Mouse (Mus musculus) embryo, embryonic 11.5 days (tissue): ENCODE data around the gene Olfr980.
"Not testable (repeated sequence)": the region's sequence is repeated elsewhere in the genome, so short reads cannot be mapped to it uniquely, and the experiment has no call there.

ENCODE experiments used
- DNase-seq: peaks from one replicate; pipeline ENCODE4 v3.0.0-alpha.2; 2012; ENCODE audit warnings: low read depth, low spot score

The Olfr980 gene

DNA sequence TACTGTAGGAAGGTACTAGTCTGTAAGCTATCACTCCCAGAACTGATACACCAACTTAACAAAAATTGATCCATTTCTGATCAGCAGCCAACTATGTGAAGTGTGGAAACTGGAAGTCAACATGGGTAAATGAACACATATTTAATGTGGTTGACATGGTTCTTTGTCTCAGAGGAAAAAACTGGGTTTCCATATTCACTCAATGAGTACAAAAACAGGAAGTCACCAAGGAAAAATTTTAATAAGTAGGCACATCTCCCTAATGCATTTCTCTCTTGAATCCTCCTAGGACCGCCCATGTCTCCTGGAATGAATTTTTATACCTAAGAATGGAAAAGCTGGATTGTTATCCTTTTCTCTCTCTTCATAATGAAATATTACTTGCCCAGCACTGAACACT lies at the start of gene Olfr980:
TSS of gene Olfr980 (minus strand) at position 101 of the 400 bp plus-strand sequence.
- no peak for DNase-seq

- no peak for DNase-seq
These were observed 40.8 kb upstream of the Olfr980 start for GRCm38 (mm10) chr9:40050138-40050537.

DNA sequence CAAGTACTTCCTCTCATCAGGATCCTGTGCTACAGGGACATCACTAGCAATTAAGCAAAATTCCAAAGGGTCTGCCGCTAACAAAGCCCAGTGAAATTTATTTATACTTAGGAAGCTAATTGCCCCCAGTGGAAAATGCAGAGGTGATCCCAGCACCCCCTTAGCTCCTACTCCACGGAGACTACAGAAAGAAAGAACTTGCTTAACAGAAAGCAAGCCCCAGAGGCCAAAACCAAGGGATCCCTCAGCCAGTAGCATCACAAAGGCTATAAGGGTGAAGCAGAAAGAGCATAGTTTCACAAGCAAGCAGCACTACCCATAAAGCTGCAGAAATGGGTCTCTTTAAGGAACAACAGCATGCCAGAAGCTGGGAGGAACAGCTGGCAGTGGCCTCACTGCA lies 11.8 kb upstream of the Olfr980 start, which contains the start of gene Olfr981:
TSS of gene Olfr981 (plus strand) at position 301 of the 400 bp plus-strand sequence.
- no peak for DNase-seq

DNA sequence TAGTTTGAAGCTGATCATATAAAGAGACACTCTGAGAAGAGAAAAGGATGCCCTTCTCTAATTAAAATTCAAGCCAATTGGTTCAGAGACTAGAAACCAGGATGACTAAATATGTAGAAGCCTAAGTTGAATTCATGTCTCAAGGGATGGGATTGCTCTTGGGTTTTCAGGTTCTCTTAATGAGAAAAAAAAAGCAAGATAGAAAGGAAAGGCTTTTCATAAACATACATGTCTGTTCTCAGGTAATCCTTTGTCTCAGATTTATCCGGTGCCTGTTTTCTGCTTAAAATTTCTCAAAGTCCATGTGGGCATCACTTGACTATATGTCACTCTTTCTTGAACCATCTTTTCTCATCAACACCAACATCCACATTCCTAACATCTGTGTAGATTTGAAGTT lies 6.0 kb downstream of the Olfr980 start, which contains the start of gene Olfr979:
TSS of gene Olfr979 (minus strand) at position 101 of the 400 bp plus-strand sequence.
- DNase-seq: no peak

GRCm38 (mm10) chr9:39991813-39992212 lies 17.6 kb downstream of the Olfr980 start, which contains the start of gene Olfr978:
TSS of gene Olfr978 (plus strand) at chr9:39992113.
- no peak for DNase-seq

GRCm38 (mm10) chr9:39976581-39977145 lies 32.7 kb downstream of the Olfr980 start:
- not testable (repeated sequence) for DNase-seq

DNA sequence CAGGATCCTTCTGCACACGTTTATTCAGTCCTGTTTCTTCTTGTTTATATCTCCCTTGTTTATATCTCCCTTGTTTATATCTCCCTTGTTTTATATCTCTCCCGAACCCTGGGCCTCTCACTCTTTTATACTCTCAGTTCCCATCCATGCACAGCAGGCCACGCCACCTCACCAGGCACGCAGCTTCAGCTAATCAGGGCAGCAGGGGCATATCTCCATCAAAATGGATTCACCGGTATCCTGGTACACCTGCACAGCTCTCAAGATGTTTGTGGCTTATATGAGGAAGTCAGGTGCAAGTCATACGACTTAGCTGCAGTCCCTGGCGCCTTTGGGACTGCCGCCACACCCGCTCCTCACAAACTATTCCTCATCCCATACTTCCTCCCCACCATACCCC lies 48.3 kb downstream of the Olfr980 start, which contains the start of gene Olfr976:
TSS of gene Olfr976 (minus strand) at position 101 of the 400 bp plus-strand sequence.
- DNase-seq: not testable (repeated sequence)
